Mouse (Mus musculus) midbrain, embryonic 16.5 days (tissue): ENCODE results near the gene Car10. TPM values are rescaled to one million over a fixed set of nuclear protein-coding genes. Genes with fewer than 3 reads are reported as not detected.

Experiments
- ATAC-seq: fragments of 200-750 bp; cut with Nextera tagmentation; 2 replicates; pipeline ENCODE4 v1.8.0; 2017; ENCODE audit warnings: moderate TSS enrichment
- H3K27ac ChIP-seq: fragments of 300-500 bp; sonication (generic); 2 replicates; pipeline ENCODE4 v1.5.1; 2014; ENCODE audit warnings: mild to moderate bottlenecking, low read length, mixed read lengths
- H3K27me3 ChIP-seq: fragments of 300-500 bp; sonication (generic); 2 replicates; pipeline ENCODE4 v1.6.1; 2014; ENCODE audit warnings: low read depth, low read length, mixed read lengths; ENCODE audit not compliant: control insufficient read depth, insufficient read depth
- H3K36me3 ChIP-seq: fragments of 300-500 bp; sonication (generic); 2 replicates; pipeline ENCODE4 v1.6.1; 2014; ENCODE audit warnings: mild to moderate bottlenecking, low read length, moderate library complexity, mixed read lengths; ENCODE audit not compliant: control insufficient read depth, insufficient read depth
- H3K4me1 ChIP-seq: fragments of 300-500 bp; sonication (generic); 2 replicates; pipeline ENCODE4 v1.6.1; 2014; ENCODE audit warnings: mild to moderate bottlenecking, low read length, mixed read lengths; ENCODE audit not compliant: control insufficient read depth, insufficient read depth
- H3K4me2 ChIP-seq: fragments of 300-500 bp; sonication (generic); 2 replicates; pipeline ENCODE4 v1.6.1; 2014; ENCODE audit warnings: mild to moderate bottlenecking, low read length, mixed read lengths
- H3K4me3 ChIP-seq: fragments of 300-500 bp; sonication (generic); 2 replicates; pipeline ENCODE4 v1.5.1; 2014; ENCODE audit warnings: low read depth, mild to moderate bottlenecking, low read length, moderate library complexity, mixed read lengths
- H3K9ac ChIP-seq: fragments of 300-500 bp; sonication (generic); 2 replicates; pipeline ENCODE4 v1.6.1; 2014; ENCODE audit warnings: low read depth, low read length, mixed read lengths
- H3K9me3 ChIP-seq: fragments of 300-500 bp; sonication (generic); replicated peaks from 2 replicates; pipeline ENCODE4 v1.6.1; 2014; ENCODE audit warnings: mild to moderate bottlenecking, low read length, mixed read lengths; ENCODE audit not compliant: control insufficient read depth, poor library complexity, severe bottlenecking
- WGBS: fragments of 180-500 bp; shearing (Covaris S2); extraction: QIAGEN DNeasy Blood & Tissue Kit; methylation state at CpG from one replicate; pipeline ENCODE4 v1.1.7; 2014; 5-methylcytosine and 5-hydroxymethylcytosine counted together
- polyA plus RNA-seq: library from polyadenylated mRNA; unstranded; fragments of >200 nt; fragmentation: Nextera tagmentation; extraction: Ambion mirVana; gene quantifications from 2 replicates; pipeline ENCODE4 v1.2.1, GENCODE M21; 2015

The Car10 gene
- polyA plus RNA-seq, 1 experiment from 2014 or later: 65.4 TPM

- no peak overlapping the region for H3K4me2 ChIP-seq
- no peaks in the 10 kb centered on the region for H3K4me1 ChIP-seq
- no peaks in the 10 kb centered on the region for H3K27me3 ChIP-seq
- H3K9me3 ChIP-seq: no peaks in the 10 kb centered on the region
- no peaks in the 10 kb centered on the region for H3K36me3 ChIP-seq
- no peak for ATAC-seq
- no peak overlapping the region for H3K4me3 ChIP-seq
- H3K27ac ChIP-seq: no peak overlapping the region
- no peak overlapping the region for H3K9ac ChIP-seq
- WGBS: 84% methylated on average over 1 of the region's 1 CpGs
Measured at GRCm38 (mm10) chr11:93137841-93138240, 40.0 kb downstream of the Car10 start.

- no peaks in the 10 kb centered on the region for H3K27me3 ChIP-seq
- H3K36me3 ChIP-seq: no peaks in the 10 kb centered on the region
- no peak overlapping the region for H3K4me2 ChIP-seq
- no peak overlapping the region for H3K27ac ChIP-seq
- no peak for ATAC-seq
- H3K9me3 ChIP-seq: no peaks in the 10 kb centered on the region
- WGBS: 68% methylated on average over 1 of the region's 1 CpGs
- no peak overlapping the region for H3K9ac ChIP-seq
- H3K4me1 ChIP-seq: no peaks in the 10 kb centered on the region
- H3K4me3 ChIP-seq: no peak overlapping the region
Measured at GRCm38 (mm10) chr11:93141727-93142126, 43.9 kb downstream of the Car10 start.

- Histone ChIP-seq H3K27me3 (no peaks in the 10 kb centered on the region), H3K9ac (no peak overlapping the region), H3K4me1 (no peaks in the 10 kb centered on the region), H3K4me2 (no peak overlapping the region), H3K4me3 (no peak overlapping the region), H3K9me3 (no peaks in the 10 kb centered on the region), H3K27ac (no peak overlapping the region), H3K36me3 (no peaks in the 10 kb centered on the region)
- ATAC-seq: no peak
- WGBS: 19% methylated on average over 2 of the region's 2 CpGs
Measured at GRCm38 (mm10) chr11:93144544-93144943, 46.7 kb downstream of the Car10 start.

- Histone ChIP-seq H3K36me3 (no peaks in the 10 kb centered on the region), H3K27me3 (no peaks in the 10 kb centered on the region), H3K9me3 (no peaks in the 10 kb centered on the region), H3K9ac (no peak overlapping the region), H3K4me2 (no peak overlapping the region), H3K27ac (no peak overlapping the region), H3K4me3 (no peak overlapping the region), H3K4me1 (no peaks in the 10 kb centered on the region)
- 69% methylated on average over 3 of the region's 3 CpGs for WGBS
- no peak for ATAC-seq
Measured at GRCm38 (mm10) chr11:93154910-93155309, 57.1 kb downstream of the Car10 start.

GRCm38 (mm10) chr11:93172430-93172829 is 74.6 kb downstream of the Car10 start:
- Histone ChIP-seq H3K9me3 (no peaks in the 10 kb centered on the region), H3K36me3 (no peaks in the 10 kb centered on the region), H3K27ac (no peak overlapping the region), H3K4me1 (no peaks in the 10 kb centered on the region), H3K9ac (no peak overlapping the region), H3K4me3 (no peak overlapping the region), H3K4me2 (no peak overlapping the region), H3K27me3 (no peaks in the 10 kb centered on the region)
- ATAC-seq: no peak

- WGBS: 97% methylated on average over 1 of the region's 1 CpGs
- no peaks in the 10 kb centered on the region for H3K4me1 ChIP-seq
- no peaks in the 10 kb centered on the region for H3K9me3 ChIP-seq
- no peaks in the 10 kb centered on the region for H3K27me3 ChIP-seq
- H3K9ac ChIP-seq: no peak overlapping the region
- no peak overlapping the region for H3K27ac ChIP-seq
- no peaks in the 10 kb centered on the region for H3K36me3 ChIP-seq
- H3K4me3 ChIP-seq: no peak overlapping the region
- H3K4me2 ChIP-seq: no peak overlapping the region
- no peak for ATAC-seq
Measured at GRCm38 (mm10) chr11:93173533-93174308, 75.9 kb downstream of the Car10 start.

- no peak for ATAC-seq
- H3K9me3 ChIP-seq: 0 out of 2 replicates have a peak, but pooled peaks cover 3% of the 10 kb centered on the region
- no peak overlapping the region for H3K27ac ChIP-seq
- H3K9ac ChIP-seq: no peak overlapping the region
- no peaks in the 10 kb centered on the region for H3K36me3 ChIP-seq
- H3K4me3 ChIP-seq: no peak overlapping the region
- no peaks in the 10 kb centered on the region for H3K27me3 ChIP-seq
- H3K4me2 ChIP-seq: no peak overlapping the region
- WGBS: 89% methylated on average over 4 of the region's 4 CpGs
- H3K4me1 ChIP-seq: no peaks in the 10 kb centered on the region
Measured at GRCm38 (mm10) chr11:93185477-93185876, 87.6 kb downstream of the Car10 start.

GRCm38 (mm10) chr11:93186163-93186562 is 88.3 kb downstream of the Car10 start:
- WGBS: 82% methylated on average over 2 of the region's 2 CpGs

GRCm38 (mm10) chr11:93188621-93189020 is 90.8 kb downstream of the Car10 start:
- Histone ChIP-seq H3K4me1 (no peaks in the 10 kb centered on the region), H3K36me3 (no peaks in the 10 kb centered on the region), H3K4me2 (no peak overlapping the region), H3K9me3 (0 out of 2 replicates have a peak, but pooled peaks cover 2% of the 10 kb centered on the region), H3K4me3 (no peak overlapping the region), H3K9ac (no peak overlapping the region), H3K27ac (no peak overlapping the region), H3K27me3 (no peaks in the 10 kb centered on the region)
- no peak for ATAC-seq
- 83% methylated on average over 5 of the region's 5 CpGs for WGBS

More at GRCm38 (mm10) chr11:93186163-93186562, 88.3 kb downstream of the Car10 start:
- H3K9ac ChIP-seq: no peak overlapping the region
- 0 out of 2 replicates have a peak, but pooled peaks cover 3% of the 10 kb centered on the region for H3K9me3 ChIP-seq
- H3K36me3 ChIP-seq: no peaks in the 10 kb centered on the region
- H3K4me2 ChIP-seq: no peak overlapping the region
- no peaks in the 10 kb centered on the region for H3K27me3 ChIP-seq
- no peak for ATAC-seq
- H3K4me3 ChIP-seq: no peak overlapping the region
- H3K4me1 ChIP-seq: no peaks in the 10 kb centered on the region
- no peak overlapping the region for H3K27ac ChIP-seq
